Mouse (Mus musculus): ENCODE data around the gene Samd14.
"Not testable (repeated sequence)": the region's sequence is repeated elsewhere in the genome, so short reads cannot be mapped to it uniquely, and the experiment has no call there.

The Samd14 gene

DNA sequence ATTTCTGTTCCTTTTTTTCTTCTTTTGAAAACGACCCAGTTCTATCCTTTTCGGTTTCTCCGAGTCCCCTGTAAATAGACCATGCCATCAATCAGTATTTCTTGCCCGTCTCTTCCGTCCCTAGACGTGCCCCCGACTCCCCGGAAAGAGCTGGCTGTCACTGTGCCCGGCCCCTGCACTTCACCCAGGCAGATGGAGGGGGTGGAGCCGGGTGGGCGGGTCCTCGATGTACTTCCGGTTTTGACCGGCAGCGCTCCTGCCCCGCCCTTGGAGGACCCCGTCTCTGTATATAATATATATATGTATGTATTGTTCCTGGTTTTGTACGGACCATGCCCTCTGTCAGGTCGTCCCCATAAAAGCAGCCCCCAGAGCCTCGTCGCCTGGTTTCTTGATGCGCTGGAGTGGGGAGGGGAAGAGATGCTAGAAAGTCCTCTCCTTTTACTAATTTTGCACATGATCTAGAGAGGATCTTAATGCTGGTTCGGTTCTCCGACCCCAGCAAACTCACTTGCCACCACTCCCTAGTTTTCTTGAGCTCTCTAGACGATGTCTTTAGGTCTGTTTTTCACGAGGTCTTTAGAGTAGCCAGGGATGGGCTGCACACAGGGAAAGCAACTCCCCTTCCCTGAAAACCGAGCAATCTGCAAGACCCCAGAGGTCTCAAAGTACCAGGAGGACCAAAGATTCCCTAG is 3.0 kb upstream of the Samd14 start:
- peak; percentile 95 to 96 for DNase-seq

DNA sequence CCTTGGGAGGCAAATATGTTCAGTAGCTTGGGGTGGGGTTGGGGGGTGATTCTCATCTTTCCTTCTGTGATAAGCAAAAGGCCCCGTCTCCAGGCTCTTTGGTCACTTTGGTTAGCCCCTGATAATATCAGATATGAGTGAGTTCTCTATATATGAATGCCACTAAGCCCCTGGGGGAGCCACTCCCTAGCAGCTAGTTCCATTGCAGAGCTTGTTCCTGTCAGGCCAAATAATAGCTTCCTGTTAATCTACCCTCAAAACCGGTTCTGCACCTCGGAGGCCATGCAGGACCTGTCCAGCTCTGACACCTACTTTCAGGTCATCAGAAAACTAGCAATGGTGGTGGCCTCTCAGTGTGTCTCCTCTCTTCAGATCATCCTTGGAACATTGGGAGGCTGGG is 2.3 kb upstream of the Samd14 start:
- no peak for DNase-seq

DNA sequence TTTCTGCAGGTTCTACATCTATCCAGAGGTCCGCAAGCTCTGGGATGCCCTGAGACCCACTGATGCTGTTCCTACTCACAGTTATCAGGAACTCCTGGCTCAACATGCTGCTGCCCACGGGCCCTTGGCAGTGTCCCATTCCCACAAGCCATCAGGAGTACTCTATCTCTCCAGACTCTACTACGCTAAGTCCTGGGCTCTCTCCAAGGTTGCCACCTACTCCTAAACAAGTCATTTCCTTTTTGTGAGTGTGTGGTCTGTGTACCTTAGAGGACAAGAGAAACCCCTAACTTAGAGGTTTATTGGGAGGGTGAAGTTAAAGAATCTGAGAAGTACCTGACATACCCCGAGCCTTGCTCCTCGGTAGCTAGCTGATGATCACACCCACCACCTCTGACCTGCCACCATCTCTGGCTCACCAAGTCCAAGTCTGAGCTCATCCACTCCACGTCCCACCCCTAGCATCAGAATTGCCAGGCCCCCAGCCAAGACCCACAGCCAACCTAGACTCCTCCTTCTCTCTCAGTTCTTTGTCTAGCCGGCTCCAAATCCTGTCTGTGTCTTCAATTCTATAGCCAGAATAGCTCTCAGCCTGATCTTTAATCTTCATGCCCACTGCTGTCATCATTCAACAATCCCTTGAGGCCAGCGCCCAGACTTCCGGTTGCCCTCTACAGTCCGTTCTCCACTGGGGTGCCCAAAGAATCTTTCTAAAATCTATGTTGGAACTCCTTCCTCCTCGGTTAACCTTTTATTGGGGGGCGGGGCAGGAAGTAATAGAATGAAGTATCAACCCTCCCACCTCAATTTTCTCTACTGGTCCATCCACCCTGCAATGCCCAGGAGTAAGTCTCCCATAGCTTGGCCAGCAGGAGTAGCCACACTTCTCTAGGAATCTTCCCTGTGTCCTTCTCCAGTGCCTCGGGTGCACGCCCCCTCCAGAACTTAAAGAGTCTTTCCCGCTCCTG is 734 bp upstream of the Samd14 start:
- peak; percentile 77 to 80 for DNase-seq

DNA sequence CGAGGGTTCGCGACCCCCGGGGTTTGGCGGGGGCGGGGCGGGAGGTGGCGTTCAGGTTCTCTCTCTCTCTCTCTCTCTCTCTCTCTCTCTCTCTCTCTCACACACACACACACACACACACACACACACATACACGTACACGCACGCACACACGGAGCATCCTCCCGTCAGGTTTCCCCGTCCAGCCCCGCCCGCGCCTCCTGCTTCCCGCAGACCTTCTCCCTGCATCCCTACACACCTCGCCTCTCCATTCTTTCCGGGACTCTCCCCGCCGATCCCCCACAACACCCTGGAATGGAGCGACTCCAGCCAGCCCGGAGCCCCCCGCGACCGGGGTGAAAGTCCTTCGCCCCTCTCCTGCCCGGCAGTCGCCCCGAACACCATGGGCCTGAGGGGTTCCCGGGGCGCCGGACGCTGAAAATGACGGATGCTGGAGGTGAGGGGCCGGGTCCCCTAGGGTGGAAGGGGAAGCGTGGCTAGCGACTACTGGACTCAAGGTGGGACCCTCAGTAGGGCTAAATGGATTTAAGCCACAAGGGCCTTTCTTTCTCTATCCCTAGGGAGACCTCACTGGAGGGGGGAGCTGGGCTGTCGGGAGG is 561 bp downstream of the Samd14 start:
- peak; percentile 89 for DNase-seq

DNA sequence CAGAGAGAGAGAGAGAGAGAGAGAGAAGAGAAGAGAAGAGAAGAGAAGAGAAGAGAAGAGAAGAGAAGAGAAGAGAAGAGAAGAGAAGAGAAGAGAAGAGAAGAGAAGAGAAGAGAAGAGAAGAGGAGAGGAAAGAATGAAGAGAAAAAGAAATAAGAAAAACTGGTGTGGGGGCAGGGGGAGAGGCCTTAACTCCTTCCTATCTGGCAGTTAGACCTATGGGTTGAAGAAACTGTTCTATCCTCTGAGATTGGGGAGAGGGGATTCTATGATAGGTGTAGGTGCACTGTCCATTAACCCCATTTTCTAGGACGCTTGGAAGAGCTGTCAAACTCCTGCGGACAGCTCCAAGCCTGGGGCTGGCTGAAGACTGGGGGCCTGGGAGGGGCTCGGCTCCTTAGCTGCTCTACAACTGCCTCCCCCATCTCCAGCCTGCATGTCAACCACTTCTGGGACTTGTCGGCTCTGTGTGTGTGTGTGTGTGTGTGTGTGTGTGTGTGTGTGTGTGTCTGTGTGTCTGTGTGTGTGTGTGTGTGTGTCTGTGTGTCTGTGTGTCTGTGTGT is 1.2 kb downstream of the Samd14 start:
- not testable (repeated sequence) for DNase-seq

DNA sequence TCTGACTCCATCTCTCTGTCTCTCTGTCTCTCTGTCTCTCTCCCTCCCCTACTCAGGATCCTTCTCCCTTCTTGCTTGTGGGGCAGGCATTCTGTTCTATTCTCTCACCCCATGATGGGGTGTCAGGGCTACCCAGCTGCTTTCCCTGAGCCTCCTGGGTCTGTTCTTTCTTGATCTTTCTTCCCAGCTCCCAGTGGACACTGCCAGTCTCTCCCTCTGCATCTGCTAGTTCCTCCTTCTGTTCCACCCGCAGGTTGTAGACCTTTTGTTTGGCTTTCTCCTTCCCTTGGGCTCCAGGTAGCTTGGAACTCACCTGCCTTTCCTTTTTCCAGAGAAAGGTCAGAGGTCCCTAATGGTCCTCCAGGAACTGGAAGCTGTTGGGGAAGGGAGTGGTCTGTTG is 1.7 kb downstream of the Samd14 start:
- DNase-seq, result no peak

DNA sequence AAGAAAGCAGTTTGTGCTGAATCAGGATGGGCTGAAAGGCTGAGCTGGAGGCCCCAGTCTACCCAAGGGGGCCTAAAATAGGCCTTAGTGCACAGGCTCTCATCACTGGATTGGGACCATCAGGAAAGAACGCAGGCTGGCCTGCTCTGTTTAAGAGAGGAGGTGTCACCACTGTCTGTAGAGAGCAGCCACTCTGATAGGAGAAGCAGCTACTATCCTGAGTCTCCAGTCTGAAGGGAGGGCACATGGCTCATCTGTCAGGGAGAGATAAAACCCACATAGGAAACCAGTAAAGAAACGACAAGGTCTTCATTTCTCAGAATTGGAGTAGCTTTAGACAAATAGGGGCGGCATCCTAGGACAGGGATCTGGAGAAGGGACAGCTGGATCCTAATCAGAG is 2.4 kb downstream of the Samd14 start:
- DNase-seq, result no peak

DNA sequence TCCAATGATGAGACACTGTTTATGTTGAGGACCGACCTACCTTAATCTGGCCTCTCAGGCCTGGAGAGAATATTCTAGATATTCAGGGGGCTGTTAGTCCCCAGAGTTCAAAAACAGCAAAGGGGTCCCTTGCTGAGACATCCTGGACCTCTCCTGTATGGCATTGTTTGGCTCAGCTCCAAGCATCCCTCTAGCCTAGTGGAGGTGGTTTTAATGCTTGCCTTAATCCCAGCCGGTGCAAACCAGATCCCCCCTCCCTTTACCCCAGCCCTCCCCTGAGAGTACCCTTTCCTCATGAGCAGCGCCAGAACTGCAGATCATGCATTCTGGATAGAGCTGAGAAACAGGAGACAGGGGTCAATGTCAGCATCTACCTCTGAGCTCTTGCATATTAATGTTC is 2.8 kb downstream of the Samd14 start:
- DNase-seq, result peak in 1 of 2 experiments; percentile 62

DNA sequence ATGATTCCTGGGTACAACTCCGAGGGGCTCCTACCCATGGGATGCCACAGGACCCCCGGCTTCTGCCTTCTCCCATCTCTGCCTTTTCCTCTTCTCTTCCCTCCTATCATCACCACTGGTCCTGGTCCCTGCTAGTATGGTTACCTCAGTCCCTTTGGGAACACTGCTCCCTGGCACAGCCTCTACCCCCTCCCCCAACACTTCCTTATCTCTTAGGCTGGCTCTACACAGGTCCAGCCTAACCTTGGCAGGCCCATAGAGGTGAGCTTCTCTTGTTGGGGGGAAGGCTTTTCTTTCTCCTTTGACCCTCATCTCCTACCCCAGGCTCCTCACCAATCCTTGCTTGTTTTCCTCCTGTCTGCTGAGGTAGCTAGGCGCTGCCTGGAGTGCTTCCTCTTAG is 5.8 kb downstream of the Samd14 start:
- no peak for DNase-seq

DNA sequence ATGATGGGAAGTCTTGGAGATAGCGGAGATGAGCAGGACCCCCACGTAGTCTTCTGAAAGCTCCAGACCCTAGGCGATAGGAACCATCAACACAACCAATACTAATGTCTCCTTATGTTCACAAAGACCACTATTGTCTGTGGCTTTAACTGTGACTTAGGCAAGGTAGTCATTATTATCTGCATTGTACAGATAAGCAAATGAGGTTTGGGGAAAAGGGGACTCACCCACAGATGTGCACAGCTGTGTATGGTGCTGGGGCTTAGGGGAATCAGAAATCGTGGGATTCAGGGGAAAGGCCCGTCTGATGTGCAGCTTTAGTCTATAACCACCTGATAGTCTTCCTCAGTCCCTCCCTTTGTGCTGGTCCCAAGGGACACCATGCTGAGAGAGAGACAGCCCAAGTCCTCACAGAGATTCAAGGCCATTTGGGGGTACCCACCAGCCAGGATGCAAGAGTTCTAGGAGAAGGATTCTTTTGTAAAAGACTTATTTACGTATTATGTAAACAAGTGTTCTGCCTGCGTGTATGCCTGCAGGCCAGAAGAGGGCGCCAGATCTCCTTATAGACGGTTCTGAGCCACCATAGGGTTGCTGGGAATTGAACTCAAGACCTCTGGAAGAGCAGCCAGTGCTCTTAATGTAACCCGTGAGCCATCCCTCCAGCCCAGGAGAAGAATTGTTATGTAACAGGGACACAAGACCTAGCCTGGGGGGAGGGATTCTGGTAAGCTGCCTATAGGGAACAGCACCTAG is 12.7 kb downstream of the Samd14 start:
- no peak for DNase-seq

DNA sequence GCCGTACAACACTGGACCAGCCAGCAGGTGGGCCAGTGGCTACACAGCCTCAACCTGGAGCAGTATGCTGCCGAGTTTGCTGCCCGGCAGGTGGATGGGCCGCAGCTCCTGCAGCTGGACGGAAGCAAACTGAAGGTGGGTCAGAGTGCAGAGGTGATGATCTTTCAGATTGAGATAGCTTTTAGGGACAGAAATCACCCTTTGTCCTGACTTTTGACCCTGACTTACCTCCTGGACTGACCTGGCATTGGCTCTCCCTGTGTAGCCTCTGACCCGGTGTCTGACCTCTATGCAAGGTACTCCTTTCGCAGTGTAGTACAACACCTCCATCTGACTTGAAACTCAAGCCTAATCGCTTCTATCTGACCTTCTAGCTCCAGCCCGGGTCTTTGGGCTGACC is 13.8 kb downstream of the Samd14 start:
- DNase-seq, result no peak

DNA sequence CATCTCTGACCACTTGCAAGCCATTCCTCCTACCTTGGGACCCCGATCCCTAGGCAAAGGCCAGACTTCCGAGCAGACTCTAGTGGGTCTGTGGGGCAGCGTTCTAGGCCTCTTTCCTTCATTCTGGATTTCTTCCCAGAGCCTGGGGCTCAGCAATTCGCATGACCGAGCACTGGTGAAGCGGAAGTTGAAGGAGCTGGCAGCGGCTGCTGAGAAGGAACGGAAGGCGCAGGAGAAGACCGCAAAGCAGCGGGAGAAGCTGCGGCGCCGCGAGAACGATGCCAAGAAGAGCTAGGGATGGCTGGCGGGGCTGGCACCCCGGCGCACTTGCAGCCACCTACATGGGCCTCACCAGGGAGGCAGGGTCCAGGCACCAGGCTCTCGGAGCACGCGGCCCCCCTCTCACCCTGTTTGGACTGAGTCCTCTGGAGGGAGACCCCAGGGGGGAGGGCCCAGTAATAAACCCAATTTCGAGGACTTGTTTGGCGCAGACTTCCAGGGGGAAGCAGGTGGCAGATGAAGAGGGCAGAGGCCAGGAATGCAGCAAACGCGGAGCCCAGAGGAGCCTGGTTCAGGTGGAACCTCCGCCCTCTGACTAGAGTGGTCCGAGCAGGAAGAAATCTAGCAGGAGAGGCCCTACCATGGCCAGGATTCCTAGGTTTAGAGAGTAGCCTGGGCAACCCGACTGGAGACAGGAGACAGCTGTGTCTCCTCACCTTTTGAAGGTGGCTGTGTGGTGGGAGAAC is 14.9 kb downstream of the Samd14 start:
- peak; percentile 98 for DNase-seq

DNA sequence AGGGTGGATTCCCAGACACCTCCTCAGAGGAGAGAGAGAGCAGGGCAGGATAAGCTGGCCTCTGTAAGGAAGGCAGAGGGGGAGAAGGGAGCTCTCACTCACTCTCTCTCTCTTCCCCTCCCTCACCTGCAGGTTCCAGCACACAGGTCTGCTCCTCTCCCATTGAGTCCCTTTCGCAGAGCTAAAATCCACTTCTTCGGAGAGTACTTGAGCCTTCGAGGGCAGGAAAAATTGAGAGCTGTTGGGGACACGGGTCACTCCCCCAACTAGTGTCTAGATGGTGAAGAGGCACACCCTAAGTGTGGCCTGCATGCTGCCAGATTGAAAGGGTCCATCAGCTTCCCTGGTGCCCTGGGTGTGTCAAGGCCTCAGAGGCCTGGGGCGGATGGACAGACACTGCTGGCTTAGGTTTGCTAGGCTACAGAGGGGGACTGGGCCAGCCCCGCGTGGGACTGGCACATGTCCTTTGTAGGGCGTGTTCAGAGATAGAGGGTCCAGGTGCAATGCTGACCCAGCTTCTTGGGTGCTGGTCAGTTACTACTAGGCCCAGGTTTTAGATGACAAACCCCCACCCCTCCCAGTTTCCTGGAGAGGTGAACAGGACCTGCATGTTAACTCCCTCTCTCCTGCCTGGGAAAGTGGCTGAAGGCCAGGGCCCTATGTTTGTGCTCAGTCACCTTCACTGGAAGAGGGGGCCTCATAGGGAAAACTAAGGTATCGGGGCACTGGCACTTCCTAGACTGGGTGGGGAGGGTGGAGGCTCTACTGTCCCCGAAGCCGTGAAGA is 15.7 kb downstream of the Samd14 start:
- DNase-seq, result peak in 1 of 2 experiments; percentile 60

DNA sequence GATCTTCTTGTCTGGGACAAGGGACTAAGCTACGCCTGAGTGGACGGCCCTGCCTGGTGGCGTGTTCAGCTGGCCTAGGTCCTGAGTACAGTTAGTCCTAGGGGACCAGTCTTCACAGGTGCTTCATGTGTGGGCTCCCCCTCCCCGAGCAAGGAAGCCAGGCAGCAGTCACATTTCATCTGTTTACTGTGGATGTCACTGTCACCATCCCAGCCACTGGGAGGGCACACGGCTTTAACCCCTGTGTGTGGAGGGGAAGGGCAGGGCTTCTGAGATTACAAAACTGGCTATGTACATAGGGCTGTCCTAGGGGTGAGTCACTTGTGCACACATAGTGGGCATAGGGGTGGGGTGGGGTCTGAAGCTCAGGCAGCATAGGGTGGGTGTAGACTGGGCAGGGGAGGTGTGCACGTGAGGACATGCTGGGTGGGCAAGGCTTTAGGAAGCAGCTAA is 16.4 kb downstream of the Samd14 start:
- DNase-seq, result no peak

DNA sequence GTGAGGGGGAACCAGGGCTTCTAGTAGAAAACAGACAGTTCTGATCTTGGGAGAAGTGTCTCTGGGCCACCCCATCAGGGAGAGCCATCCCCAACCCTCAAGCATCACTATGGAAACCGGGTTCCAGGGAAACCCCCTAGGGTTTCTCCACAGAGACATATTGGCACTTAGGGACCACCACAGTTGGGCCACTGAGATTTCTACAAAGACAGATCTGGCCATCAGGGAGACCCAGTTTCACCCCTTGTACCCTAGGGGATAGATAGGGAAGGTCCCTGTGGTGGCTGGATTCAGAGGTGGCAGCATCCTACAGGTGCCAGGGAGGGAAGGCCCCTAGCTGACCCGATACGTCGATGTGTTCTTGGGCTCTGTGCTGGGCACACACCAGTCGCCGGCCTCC is 17.2 kb downstream of the Samd14 start:
- DNase-seq, result peak in 1 of 2 experiments; percentile 29

DNA sequence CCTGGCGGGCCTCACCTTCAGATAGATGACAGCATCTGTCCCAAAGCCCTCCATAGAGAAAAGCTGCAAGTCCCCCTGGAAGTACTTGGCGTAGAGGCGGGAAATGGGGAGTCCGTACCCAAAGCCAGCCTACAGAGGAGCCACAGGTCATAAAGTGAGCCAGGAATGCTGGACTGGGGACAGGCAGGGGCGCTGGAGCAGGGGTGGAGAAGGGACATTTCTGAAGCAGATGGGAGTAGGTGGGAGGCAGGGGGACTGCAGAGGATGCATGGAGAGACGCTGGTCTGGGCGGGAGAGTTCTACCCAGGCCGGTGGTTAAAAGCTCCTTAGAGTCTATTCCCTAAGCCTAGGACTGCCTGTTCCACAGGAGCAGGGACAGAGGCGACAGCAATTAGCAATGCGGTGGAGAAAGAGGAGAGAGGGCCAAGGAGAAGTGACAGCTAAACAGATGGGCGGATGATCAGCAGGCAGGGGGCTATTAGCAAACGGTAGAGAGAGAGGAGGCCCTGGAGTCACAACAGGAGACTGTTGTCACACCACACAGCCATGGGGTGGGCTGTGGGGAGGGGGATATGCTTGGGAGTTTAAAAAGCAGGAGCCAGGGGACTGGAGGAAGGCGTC is 18.3 kb downstream of the Samd14 start:
- DNase-seq, result peak; percentile 65 to 71

DNA sequence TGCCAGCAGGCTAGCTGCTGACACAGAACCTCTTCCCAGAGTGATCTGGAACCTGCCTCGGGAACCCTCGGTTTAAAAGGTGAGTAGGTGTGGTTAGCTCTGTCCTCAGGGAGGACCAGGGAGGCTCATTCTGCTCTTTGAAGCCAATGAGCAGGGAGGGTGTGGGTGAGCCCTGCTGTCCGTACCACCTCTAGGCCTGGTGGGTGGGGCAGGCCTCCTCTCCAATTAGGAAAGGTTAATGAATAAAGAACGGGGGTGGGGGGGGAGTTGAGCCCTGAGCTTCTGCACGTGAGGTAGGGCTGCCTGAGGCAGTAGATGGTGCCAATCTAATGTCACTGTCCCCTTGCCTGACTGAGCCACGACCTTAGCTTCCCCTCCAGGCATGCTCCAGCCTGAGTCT is 23.3 kb downstream of the Samd14 start:
- DNase-seq, result no peak

DNA sequence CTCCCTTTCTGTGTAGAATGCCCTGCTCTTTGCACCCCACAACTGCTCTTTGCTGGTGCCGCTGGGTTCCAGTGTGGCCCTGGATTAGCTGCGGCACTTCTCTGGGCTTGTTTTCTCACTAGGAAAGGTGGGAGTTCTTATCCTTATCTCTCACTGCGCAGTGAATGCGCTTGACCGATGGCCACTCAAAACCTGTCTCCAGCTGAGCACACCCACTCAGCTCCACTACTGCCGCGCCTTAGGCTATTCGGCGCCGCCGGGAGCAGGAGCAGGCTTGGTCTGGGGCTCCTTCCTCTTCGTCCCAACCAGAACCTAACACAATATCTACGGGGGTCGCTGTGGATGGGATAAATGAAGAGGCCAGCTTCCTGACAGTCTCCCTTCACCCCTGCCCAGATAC is 23.9 kb downstream of the Samd14 start:
- DNase-seq, result no peak

DNA sequence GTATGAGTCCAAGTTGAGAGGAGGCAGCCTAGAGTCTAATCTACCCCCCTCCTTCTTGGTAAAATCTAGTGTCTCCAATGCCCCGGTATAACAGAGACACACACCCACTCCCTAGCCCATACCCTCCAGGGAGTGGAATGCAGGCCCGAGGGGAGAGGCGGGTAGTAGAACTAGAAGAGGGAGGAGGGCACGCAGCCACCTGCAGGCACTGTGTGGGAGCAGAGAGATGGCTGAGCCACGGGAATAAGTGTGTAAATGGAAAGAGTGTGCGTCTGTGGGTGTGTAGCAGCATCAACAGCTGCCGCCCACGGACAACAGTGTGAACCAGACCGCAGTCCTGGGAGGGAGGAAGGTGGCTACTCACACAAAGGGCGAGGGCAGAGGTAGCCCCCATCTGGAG is 25.2 kb downstream of the Samd14 start:
- peak in 1 of 2 experiments; percentile 23 for DNase-seq

DNA sequence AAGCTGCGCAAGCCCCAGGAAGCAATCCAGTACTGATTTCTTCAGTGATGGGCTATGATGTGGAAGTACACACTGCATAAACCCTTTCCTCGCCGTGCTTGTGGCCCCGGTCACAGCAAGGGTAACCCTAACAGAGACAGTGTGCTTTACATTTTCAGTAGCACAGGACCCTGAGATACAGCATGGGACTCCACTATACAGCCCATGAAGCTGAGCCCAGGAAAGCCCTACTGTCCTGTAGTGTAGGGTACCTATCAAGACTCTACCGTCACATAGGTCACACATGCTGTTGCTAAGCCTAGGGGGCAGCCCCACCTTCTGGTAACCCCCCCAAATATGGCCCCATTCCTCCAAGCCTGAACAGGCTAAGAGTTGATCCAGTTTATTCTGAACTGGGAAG is 26.8 kb downstream of the Samd14 start:
- peak in 1 of 2 experiments; percentile 14 for DNase-seq

All from cerebellum, postnatal 10 days (tissue).